Mouse (Mus musculus) lung, postnatal 0 days (tissue): Measurements from ENCODE around the gene Slamf1.

Experiments used
- CTCF ChIP-seq: IDR thresholded peaks from 2 replicates; pipeline ENCODE4 v1.5.1; 2016; ENCODE audit warnings: antibody characterized with exemption, mild to moderate bottlenecking
- EP300 ChIP-seq: IDR thresholded peaks from 2 replicates; pipeline ENCODE4 v1.6.1; 2016; ENCODE audit warnings: antibody characterized with exemption, mild to moderate bottlenecking, control low read depth

- TF ChIP-seq CTCF (no peak), EP300 (no peak)
Observed at GRCm38 (mm10) chr1:171777026-171777425, 10.1 kb downstream of the Slamf1 start.
